Mouse (Mus musculus): ENCODE measurements at regions not wholly inside any gene's neighbourhood (a gene's known extent, or its start where the extent isn't known, plus 50 kb on each side); places are given as distances from the start of the nearest gene placed in this dataset.

DNA sequence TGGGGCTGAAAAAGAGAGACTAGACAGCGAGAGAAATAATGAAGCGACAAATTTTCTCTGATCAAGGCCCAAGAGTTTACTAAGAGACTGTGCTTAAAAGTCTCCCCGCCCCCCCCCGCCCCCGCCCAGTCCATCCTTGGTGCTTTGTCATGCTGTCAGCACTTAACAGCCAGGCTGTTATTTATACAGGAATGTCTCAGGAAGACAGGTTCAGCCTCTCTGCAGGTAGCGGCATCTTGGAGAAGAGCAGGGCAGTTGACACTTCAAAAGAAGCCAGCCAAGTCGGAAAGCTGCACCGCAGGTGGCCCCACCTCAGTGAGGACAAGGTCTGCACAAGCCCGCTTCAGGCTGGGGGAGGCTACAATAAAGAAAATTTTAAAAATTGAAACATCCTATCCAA, 487.6 kb downstream of the Pdzph1 start:
- DNase-seq = peak; percentile 6 to 10

DNA sequence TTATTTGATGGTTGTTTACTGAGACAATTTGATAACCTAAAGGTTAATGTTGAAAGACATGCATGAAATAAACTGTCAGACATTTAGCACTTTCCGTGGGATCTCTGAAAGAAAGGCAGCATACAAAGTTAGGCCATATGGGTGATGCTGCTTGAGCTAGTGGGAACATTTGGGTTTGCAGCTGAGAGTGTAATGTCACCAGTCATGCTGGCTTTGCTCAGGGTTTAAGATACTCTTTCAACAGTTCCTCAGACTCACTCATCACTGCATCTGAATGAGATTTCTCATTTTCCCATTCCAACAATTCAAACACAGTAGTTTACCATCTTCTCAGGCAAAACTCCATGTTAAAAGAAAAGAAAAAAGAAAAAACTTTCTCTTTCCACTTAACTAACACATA, 522.3 kb downstream of the Pdzph1 start:
- no peak for DNase-seq

Data from cerebellum, postnatal 14 days (tissue).